Mouse (Mus musculus): ENCODE data around the gene F10. TPM values are rescaled to one million over a fixed set of nuclear protein-coding genes. Genes with fewer than 3 reads are reported as not detected.

F10 gene
- total and polyA plus RNA-seq, 3 experiments = not detected

- in situ Hi-C loops (cut with MboI; ENCODE audit: low pct_ligation_motif_present, low pct_unique_long_range_greater_than_20kb, low sequenced_read_pairs) (loop anchor here (25.0 kb wide), 1 partner anchor 217 kb away; the partner anchor contains the start of gene Grtp1), dilution Hi-C loops (cut with MboI; ENCODE audit: extremely low pct_ligation_motif_present, extremely low pct_unique_long_range_greater_than_20kb, low sequenced_read_pairs) (no loop called here)
- Histone ChIP-seq H3K4me2 (ENCODE audit: insufficient read depth, low read depth, poor library complexity, severe bottlenecking) (no peak overlapping the region), H3K9ac (ENCODE audit: insufficient read depth, low read depth) (no peak overlapping the region), H3K4me3 (replicated peaks in 1 of 3; ENCODE audit: low read depth in 2 of 3, low read length in 2 of 3, poor library complexity in 1 of 3) (no peak overlapping the region), H3K36me3 (replicated peaks in 1 of 2; ENCODE audit: control insufficient read depth in 1 of 2, insufficient read depth in 1 of 2, low read length in 1 of 2) (no peaks in the 10 kb centered on the region), H3K27me3 (replicated peaks) (peaks cover 98% of the 10 kb centered on the region), H3K4me1 (ENCODE audit: control insufficient read depth in 1 of 2, insufficient read depth in 2 of 2) (no peaks in the 10 kb centered on the region), H3K27ac (ENCODE audit: insufficient read depth, low read depth) (no peak overlapping the region), H3K79me2 (replicated peaks; ENCODE audit: control insufficient read depth, extremely low read depth, insufficient read depth, poor library complexity, severe bottlenecking) (no peaks in the 10 kb centered on the region), H3K9me3 (replicated peaks; ENCODE audit: low read length) (no peaks in the 10 kb centered on the region)
- TF ChIP-seq SMC3 (IDR thresholded peaks at IDR 0.05; ENCODE audit: low read depth, low read length) (no peak), EP300 (IDR thresholded peaks at IDR 0.05; ENCODE audit: low read length) (no peak), NELFE (IDR thresholded peaks at IDR 0.05; ENCODE audit: low read depth, low read length) (no peak), ZC3H11A (IDR thresholded peaks at IDR 0.05; ENCODE audit: low read depth, low read length) (no peak), BHLHE40 (IDR thresholded peaks at IDR 0.05; ENCODE audit: low read depth, low read length) (no peak), ELF1 (IDR thresholded peaks at IDR 0.05; ENCODE audit: low read depth, low read length) (no peak), HCFC1 (IDR thresholded peaks at IDR 0.05; ENCODE audit: low read depth, low read length) (no peak), USF1 (IDR thresholded peaks at IDR 0.05; ENCODE audit: low read depth, low read length) (no peak), MEF2A (IDR thresholded peaks at IDR 0.05; ENCODE audit: borderline replicate concordance, low read depth, low read length) (no peak), CTCF (conservative IDR thresholded peaks at IDR 0.05 in 1 of 2, IDR thresholded peaks at IDR 0.05 in 1 of 2; ENCODE audit: low read depth in 2 of 2, low read length in 2 of 2) (no peak), ZNF384 (IDR thresholded peaks at IDR 0.05; ENCODE audit: low read depth, low read length) (no peak), ZKSCAN1 (IDR thresholded peaks at IDR 0.05; ENCODE audit: borderline replicate concordance, low read depth, low read length) (no peak)
- DNase-seq (ENCODE audit: extremely low read depth) = no peak
Measured at GRCm38 (mm10) chr8:12995481-12995880, 41.6 kb upstream of the F10 start.

GRCm38 (mm10) chr8:12996831-12997275 is 40.3 kb upstream of the F10 start:
- DNase-seq (ENCODE audit: extremely low read depth) = no peak
- no peaks in the 10 kb centered on the region for H3K4me1 ChIP-seq (ENCODE audit: control insufficient read depth in 1 of 2, insufficient read depth in 2 of 2)
- no peak overlapping the region for H3K27ac ChIP-seq (ENCODE audit: insufficient read depth, low read depth)
- no peak overlapping the region for H3K4me2 ChIP-seq (ENCODE audit: insufficient read depth, low read depth, poor library complexity, severe bottlenecking)
- dilution Hi-C loops (cut with MboI; ENCODE audit: extremely low pct_ligation_motif_present, extremely low pct_unique_long_range_greater_than_20kb, low sequenced_read_pairs) = no loop called here
- no peaks in the 10 kb centered on the region for H3K36me3 ChIP-seq (replicated peaks in 1 of 2; ENCODE audit: control insufficient read depth in 1 of 2, insufficient read depth in 1 of 2, low read length in 1 of 2)
- H3K27me3 ChIP-seq (replicated peaks) = peaks cover 98% of the 10 kb centered on the region
- H3K9ac ChIP-seq (ENCODE audit: insufficient read depth, low read depth) = no peak overlapping the region
- in situ Hi-C loops (cut with MboI; ENCODE audit: low pct_ligation_motif_present, low pct_unique_long_range_greater_than_20kb, low sequenced_read_pairs) = loop anchor here (25.0 kb wide), 1 partner anchor 215 kb away; the partner anchor contains the start of gene Grtp1
- TF ChIP-seq POLR2AphosphoS2 (IDR thresholded peaks at IDR 0.05; ENCODE audit: low read depth, low read length) = no peak
- no peak for TF ChIP-seq MAZ (IDR thresholded peaks at IDR 0.05; ENCODE audit: low read depth, low read length)
- no peak for TF ChIP-seq ELF1 (IDR thresholded peaks at IDR 0.05; ENCODE audit: low read depth, low read length)
- no peak for TF ChIP-seq NRF1 (IDR thresholded peaks at IDR 0.05; ENCODE audit: low read depth, low read length)
- TF ChIP-seq CHD2 (IDR thresholded peaks at IDR 0.05; ENCODE audit: low read length) = no peak
- no peak for TF ChIP-seq E2F4 (IDR thresholded peaks at IDR 0.05; ENCODE audit: insufficient replicate concordance, low read depth, low read length)
- no peak for TF ChIP-seq POLR2A (IDR thresholded peaks at IDR 0.05; ENCODE audit: low read depth, low read length)
- TF ChIP-seq CHD1 (IDR thresholded peaks at IDR 0.05; ENCODE audit: low read depth, low read length) = no peak
- TF ChIP-seq ZNF384 (IDR thresholded peaks at IDR 0.05; ENCODE audit: low read depth, low read length) = no peak
- no peak for TF ChIP-seq MEF2A (IDR thresholded peaks at IDR 0.05; ENCODE audit: borderline replicate concordance, low read depth, low read length)
- no peak for TF ChIP-seq KAT2A (IDR thresholded peaks at IDR 0.05; ENCODE audit: insufficient replicate concordance, low read length)
- TF ChIP-seq ZC3H11A (IDR thresholded peaks at IDR 0.05; ENCODE audit: low read depth, low read length) = no peak
- no peak for TF ChIP-seq UBTF (IDR thresholded peaks at IDR 0.05; ENCODE audit: low read depth, low read length)
- no peak for TF ChIP-seq ZMIZ1 (IDR thresholded peaks at IDR 0.05; ENCODE audit: low read depth, low read length)
- no peak for TF ChIP-seq SMC3 (IDR thresholded peaks at IDR 0.05; ENCODE audit: low read depth, low read length)
- TF ChIP-seq MAX (IDR thresholded peaks at IDR 0.05; ENCODE audit: low read length) = no peak
- no peak for TF ChIP-seq PAX5 (IDR thresholded peaks at IDR 0.05; ENCODE audit: low read length)
- no peak for TF ChIP-seq ZKSCAN1 (IDR thresholded peaks at IDR 0.05; ENCODE audit: borderline replicate concordance, low read depth, low read length)
- TF ChIP-seq EP300 (IDR thresholded peaks at IDR 0.05; ENCODE audit: low read length) = no peak
- no peak overlapping the region for H3K4me3 ChIP-seq (replicated peaks in 1 of 3; ENCODE audit: low read depth in 2 of 3, low read length in 2 of 3, poor library complexity in 1 of 3)
- H3K9me3 ChIP-seq (replicated peaks; ENCODE audit: low read length) = no peaks in the 10 kb centered on the region
- no peaks in the 10 kb centered on the region for H3K79me2 ChIP-seq (replicated peaks; ENCODE audit: control insufficient read depth, extremely low read depth, insufficient read depth, poor library complexity, severe bottlenecking)
